17 mouse cellular contexts compared by ENCODE assay signal in the genomic region with DNA sequence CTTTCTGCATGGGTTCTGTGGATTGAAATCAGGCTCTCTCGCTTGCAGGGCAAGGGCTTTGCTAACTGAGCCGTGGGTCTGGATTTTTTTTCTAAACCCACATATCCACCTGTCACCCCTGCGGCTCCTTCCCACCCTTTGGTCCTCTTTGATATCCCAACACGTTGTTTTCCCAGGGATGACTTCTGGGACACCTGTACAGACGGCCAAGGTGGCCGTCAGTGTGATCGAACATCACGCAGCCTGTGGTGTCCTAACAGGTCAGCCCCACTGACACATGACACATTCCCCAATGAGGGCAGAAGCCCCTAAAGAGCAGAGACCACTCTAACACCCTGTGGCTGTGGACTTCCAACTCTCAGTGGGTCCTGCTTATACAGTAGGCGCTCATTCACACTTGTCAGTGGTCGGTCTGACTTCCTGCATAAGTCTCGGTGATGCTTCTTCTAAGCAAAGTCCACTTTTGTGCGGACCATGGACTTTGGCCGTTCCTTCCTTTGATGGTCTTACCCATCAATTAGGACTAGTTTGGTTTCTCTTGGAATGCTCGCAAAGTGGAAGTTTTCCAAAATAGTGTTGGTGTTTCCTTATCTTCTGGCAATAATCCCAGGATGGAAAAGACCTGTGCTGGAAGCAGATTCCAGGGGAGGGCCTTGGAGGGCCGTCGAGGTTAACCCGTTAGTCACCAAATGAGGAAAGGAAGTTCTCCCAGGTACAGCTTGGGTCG.
"Had no signal": no experiment of that assay in that cellular context is flagged by ENCODE, and none has a peak within 500 bp of the region (broad histone marks: within the 10 kb centered on the region; RNA-seq: fewer than 3 reads in every experiment).

No protein-coding gene starts in this region.

- ATAC-seq: hindbrain, postnatal 0 days; midbrain, embryonic 15.5 days had no signal

- DNase-seq: liver; lung, adult 2 months; lung, postnatal 10 days; right cerebral cortex, postnatal 4 days; spleen, adult 18-20 months; thymus, adult 18-20 months; thymus, postnatal 25 days had no signal

- H3K4me2 ChIP-seq: limb, embryonic 12.5 days; liver, embryonic 15.5 days; midbrain, embryonic 11.5 days; midbrain, embryonic 15.5 days; neural tube, embryonic 12.5 days had no signal

- H3K4me3 ChIP-seq: layer of hippocampus, adult 2 months; limb, embryonic 12.5 days; liver, embryonic 15.5 days; megakaryocyte, embryonic 14.5 days; midbrain, embryonic 15.5 days; neural tube, embryonic 12.5 days had no signal

- H3K9ac ChIP-seq: limb, embryonic 12.5 days; liver, embryonic 15.5 days; midbrain, embryonic 15.5 days; neural tube, embryonic 12.5 days had no signal

- H3K36me3 ChIP-seq: limb, embryonic 12.5 days; liver, embryonic 15.5 days; midbrain, embryonic 15.5 days; neural tube, embryonic 12.5 days had no signal

- H3K27ac ChIP-seq: hindbrain, postnatal 0 days; kidney, postnatal 0 days; layer of hippocampus, adult 2 months; limb, embryonic 12.5 days; liver, embryonic 15.5 days; macrophage; midbrain, embryonic 15.5 days; neural tube, embryonic 12.5 days had no signal

- H3K4me1 ChIP-seq: liver, embryonic 15.5 days had no signal

- H3K9me3 ChIP-seq: limb, embryonic 12.5 days; liver, embryonic 15.5 days; megakaryocyte, embryonic 14.5 days; midbrain, embryonic 15.5 days; neural tube, embryonic 12.5 days had no signal

- H3K27me3 ChIP-seq: limb, embryonic 12.5 days; midbrain, embryonic 15.5 days; neural tube, embryonic 12.5 days had no signal
